Mouse (Mus musculus) heart, adult 9 months (tissue): Measurements from ENCODE around the gene Mepe.
A peak's percentile ranks its signal among the peaks of the same experiment; 100 is the strongest.

Experiments used
- DNase-seq, 2 experiments: peaks; one replicate each; pipeline ENCODE4 v3.0.0; 2022; ENCODE audit warnings: low spot score in 2 of 2

Mepe gene

GRCm38 (mm10) chr5:104325029-104325428, at the start of gene Mepe:
Mepe (plus strand) TSS chr5:104325329.
- DNase-seq = no peak

DNA sequence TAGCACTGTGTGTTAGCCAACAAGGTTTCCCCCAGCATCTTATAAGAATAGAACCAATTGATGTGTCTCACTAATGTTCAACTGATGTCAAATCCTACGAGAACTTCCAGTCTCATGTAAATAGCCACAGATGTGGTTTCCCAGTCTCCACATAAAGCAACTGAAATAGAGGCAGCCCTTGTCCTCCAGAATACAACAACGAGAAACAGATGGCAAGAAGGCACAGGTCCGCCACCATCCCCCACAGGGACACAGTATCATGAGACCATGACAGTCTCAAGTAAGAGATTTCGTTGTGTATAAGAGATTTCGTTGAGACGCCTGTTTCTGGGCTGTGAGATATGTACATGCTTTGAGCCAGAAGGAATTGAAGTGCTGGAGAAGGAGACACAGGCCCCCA, 30.9 kb upstream of the Mepe start:
- DNase-seq = no peak

GRCm38 (mm10) chr5:104298994-104299393, 26.1 kb upstream of the Mepe start, which contains the start of gene Ibsp:
Ibsp (plus strand) TSS chr5:104299171.
- DNase-seq = no peak

DNA sequence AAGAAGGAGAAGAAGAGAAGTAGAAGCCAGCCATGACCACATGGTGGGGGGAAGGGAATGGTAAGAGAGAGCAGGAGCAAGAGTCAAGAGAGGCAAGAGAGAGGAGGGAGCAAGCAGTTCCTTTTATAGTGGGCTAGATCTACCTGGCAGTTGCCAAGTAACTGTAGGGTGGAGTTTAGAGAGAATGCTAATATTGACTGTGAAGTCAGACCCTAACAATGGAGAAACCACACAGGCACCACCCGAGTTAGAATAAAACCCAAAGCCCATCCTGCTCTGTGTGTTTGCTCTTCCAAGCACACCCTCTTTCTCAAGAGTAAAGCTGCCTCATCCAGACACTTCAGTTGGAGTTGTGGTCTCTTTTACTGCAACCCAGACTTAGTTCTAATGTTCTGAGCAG, 11.1 kb upstream of the Mepe start:
- no peak for DNase-seq

DNA sequence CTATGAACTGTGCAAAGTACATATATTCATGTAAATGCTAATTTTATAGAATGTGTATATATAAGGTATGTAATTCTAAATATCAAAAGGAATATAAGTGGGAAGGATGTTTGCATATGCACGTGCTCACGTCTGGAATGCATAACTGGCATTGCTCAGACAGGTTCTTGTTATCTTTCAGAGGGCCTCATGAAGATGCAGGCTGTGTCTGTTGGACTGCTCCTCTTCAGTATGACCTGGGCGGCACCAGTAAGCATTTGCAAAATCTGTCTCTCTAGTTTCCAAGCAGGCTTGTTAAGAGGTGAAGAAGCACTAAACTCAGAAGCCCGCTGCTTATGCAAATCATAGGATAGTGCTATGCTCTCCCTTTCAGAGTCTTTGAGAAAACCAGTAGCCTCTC, 1.8 kb downstream of the Mepe start:
- DNase-seq = no peak

GRCm38 (mm10) chr5:104327389-104327788, 2.3 kb downstream of the Mepe start:
- no peak for DNase-seq

- no peak for DNase-seq
Measured at GRCm38 (mm10) chr5:104327876-104328275, 2.7 kb downstream of the Mepe start.

- no peak for DNase-seq
Measured at GRCm38 (mm10) chr5:104328317-104328850, 3.3 kb downstream of the Mepe start.

DNA sequence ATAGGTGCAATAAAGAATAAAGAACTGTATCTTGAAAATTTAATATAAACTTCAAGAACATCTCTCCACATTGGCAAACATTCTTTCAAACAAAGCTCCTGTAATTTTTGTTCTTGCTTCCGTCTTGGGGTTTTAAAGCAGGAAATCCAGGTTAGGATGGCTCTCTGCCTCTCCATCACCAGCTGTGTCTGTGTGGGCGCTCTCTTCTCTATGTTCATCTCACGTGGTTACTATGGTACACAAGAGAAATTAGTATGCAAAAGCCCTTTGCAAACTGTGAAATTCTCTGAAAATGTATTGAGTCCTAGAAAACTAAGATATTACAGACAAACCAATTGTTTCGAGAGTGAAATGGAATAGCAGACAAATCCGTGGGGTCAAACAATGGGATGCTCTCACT, 4.3 kb downstream of the Mepe start:
- DNase-seq = no peak

- no peak for DNase-seq
Measured at GRCm38 (mm10) chr5:104330088-104330487, 5.0 kb downstream of the Mepe start.

DNA sequence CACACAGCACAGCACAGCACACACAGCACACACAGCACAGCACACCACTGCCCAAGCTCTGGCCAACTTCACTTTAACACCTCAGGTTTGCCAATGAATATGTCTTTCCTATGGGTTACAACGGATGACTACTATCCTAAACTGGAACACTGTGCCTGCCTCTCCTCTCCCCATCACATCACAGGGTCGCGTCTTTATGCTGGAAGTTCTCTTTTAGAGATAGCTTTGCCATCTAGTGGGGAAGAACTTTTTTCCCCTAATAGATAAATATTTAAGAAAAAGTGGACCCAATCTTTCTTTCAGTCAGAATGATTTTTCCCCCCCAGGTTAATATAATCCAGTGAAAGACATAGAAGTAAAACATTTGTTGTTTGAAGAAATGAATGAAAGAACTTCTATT, 7.2 kb downstream of the Mepe start:
- no peak for DNase-seq

DNA sequence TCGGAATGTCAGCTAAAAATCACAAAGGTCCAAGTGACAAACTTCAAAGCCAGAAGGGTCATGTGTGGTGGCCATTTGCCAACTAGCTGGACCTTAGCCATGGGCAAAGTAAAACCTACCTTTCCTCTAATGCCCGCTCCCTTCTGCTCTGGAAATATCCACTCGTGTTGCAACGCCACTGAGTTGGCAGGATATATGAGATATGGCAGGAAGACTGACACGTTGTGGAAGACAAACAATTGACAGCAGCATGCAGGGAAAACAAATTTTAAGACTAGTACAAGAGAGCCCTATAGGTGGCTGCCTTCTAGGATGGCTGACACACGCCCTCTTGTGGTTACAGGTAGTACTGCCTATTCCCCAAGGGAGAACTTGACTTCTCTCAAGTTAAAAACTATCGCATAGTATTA, 8.1 kb downstream of the Mepe start:
- DNase-seq = peak in 1 of 2 experiments; percentile 36

GRCm38 (mm10) chr5:104333643-104334042, 8.5 kb downstream of the Mepe start:
- no peak for DNase-seq

DNA sequence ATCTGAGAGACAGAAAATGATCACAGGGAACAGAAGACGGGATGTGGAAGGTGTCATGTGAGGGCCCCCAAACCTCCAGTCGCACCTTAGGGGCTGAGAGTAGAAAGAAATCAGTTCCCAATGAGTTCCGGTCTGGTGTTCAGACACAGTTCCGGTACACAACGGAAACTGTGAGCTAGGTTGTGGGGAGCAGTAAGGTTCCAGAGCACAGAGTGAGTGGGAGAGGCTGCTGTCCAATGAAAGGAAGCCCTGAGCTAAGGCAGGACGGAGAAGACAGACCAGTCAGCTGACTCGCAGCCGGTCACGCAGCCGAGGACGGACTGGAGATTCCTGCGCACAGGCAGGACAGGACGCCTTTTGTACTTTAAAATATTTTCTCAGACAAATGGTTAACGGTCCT, 9.4 kb downstream of the Mepe start:
- no peak for DNase-seq

DNA sequence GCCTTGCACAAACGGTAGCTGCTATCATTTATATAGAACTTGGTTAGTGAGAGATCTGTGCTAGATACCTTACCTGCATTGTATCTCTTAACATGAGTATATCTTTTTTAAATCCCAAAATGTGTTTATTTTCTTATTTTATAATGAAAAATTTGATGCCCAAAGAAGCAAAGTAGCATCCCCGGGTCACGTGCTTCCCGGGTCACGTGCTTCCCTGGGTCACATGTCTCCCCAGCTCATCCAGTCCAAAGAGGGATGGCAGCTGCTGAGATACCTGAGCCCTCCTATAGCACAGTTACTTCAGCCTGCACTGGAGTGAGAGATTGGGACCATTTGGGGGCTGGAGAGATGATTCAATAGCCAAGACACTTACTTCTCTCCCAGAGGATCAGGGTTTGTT, 10.8 kb downstream of the Mepe start:
- no peak for DNase-seq

DNA sequence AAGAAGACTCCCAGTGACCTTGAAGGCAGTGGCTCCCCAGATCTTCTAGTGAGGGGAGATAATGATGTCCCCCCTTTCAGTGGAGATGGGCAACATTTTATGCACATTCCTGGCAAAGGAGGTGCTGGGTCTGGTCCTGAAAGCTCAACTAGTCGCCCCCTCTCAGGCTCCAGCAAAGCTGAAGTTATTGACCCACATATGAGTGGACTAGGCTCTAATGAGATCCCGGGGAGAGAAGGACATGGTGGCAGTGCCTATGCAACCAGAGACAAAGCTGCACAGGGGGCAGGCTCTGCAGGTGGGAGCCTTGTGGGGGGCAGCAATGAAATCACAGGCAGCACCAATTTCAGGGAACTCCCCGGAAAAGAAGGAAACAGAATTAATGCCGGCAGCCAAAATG, 12.4 kb downstream of the Mepe start:
- no peak for DNase-seq

DNA sequence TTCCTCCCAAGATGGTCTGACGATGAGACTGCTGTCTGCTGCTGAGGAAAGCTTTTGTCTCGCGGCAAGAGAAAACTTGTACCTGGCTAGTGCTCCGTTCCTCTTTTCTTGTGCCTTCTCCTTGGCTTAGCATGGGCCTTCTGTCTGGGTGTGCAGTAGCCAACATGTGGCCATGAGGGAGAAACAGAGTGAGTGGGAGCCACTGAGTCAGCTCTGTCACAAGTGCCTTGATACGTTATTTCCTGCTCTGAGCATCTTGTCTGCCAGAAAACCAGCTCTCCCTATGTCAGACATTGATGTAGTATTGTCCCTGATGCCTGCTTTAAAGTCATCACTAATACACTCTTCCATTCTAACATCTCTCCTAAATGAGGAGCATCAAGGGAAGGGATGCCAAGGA, 13.9 kb downstream of the Mepe start:
- no peak for DNase-seq

- no peak for DNase-seq
Measured at GRCm38 (mm10) chr5:104339706-104340512, 14.8 kb downstream of the Mepe start.

- DNase-seq = no peak
Measured at GRCm38 (mm10) chr5:104340513-104340829, 15.3 kb downstream of the Mepe start.

DNA sequence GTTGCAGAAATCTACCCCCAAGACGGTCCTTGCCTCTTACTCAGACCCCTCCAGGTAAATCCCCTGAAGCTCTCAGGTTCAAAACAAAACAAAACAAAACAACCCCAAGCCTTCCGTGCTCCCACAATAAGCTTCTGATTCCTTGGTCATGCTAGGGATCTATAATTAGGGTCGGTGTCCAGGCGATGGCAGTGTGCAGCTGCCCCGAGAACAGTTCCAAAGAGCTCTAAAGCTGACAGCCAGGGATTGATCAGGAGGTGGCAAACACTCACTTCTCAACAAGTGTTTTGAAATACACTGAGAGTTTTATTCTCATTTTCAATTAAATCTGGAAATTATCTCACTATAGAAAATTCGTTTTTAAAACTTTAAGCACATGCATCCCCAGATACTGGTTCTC, 17.8 kb downstream of the Mepe start:
- no peak for DNase-seq

DNA sequence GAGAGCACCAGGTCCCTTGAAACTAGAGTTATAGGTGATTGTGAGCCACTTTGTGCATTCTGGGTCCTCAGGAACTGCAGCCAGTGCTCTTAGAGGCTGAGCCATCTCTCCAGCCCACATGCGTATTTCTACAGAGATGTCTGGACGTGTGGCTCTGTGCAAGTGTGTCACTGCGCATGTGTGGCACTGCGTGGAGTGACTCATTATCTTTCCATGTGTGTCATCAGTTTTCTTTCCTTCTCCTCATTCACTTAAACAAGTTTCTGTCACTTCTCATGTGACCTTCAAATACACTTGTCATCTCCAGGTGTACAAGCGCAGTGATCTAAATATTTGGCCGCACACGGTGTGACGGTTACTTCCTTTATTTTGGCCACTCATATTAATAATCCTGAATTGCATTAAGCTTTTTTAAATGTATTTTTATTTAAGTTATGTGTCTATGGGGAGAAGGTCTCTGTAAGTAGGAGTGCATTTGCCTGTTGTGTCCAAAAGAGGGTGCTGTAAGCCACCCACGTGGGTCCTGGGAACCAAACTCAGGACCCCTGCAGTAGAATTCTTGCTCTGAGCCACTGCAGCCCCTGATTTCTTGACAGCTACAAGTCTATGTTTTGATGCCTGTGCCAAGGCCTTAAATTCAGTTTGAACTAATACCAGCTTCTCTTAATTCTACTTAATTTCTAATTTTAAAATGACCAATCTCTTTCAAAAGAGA, 19.6 kb downstream of the Mepe start:
- DNase-seq = no peak

- DNase-seq = peak; percentile 28 to 41
Measured at GRCm38 (mm10) chr5:104345241-104345630, 20.1 kb downstream of the Mepe start.

DNA sequence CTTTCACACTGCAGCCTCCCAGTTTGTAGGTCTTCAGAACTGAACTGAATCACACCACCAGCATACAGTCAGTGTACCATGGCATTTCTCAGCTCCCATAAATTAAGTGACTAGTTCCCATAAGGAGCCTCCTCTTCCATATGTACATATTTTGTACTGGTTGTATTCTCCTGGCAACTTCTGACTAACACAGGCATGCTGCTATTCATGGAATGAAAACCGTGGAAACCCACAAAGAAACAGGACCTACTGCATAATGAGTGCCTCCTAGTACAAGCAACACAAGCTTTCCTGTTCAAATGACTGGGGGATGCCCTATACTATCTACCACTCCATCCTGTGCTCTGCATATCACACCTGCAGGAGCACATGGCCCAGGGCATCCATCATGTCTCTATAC, 25.9 kb downstream of the Mepe start:
- DNase-seq = no peak
